Mouse (Mus musculus): ENCODE data around the gene Mier2.

Mier2 gene

GRCm38 (mm10) chr10:79554330-79555237 is at the start of gene Mier2:
Gene Mier2, minus strand, starts transcription at chr10:79555199.
- DNase-seq (ENCODE audit: low read depth, low spot score), result peak; percentile 69

DNA sequence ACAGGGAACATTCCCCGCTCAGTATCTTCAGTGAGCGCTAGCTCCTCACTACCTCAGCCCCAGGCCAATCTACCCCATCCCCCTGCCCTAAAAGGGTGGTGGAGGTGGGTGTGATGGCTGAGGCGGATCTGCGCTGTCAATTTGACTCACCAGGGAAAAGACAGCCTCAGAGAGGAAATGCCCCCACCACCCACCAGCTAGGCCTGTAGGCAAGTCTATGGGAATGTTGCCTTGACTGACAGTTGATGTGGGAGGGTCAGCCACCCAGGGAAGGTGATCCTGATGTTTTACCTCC is 42.9 kb upstream of the Mier2 start:
- DNase-seq (ENCODE audit: low read depth, low spot score), result no peak

DNA sequence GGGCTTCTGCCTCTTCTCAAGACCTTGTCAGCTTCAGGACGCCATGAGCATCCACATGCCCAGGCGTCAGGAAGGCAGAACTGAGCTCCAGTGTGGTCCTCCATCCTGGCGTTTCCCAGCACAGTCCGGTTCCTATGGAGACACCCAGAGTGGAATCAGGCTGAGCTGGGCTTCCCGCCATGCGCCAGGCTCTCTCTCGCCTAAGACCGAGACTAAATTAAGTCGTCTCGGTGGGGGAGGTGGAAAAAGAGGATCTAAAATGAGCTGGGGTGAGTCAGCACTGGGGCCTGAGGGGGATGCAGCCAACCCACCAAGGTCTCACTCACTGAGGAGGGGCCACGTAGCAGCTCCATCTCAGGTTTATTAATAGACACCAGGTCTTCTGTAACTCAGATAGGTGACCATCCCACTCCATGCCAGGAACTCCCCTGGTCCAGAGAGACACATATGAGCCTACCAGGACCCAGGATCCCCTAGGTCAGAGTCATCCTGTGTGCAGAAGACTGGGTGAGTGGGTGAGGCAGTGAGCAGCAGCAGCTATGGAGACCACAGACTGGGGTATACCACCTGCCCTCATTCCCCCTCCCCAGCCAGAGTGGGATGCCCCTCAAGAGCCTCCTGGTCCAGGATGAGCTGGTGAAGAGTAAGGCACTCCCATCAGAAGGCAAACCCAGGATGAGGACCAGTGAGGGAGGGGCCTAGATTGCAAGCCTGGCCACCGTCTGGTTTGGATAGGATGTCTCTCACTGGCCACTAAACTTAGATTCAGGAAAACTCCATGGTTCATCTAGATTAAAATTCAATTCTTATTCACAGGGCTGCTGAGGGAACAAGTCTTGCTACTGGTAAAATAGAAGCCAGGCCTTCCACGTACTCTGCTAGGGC is 42.3 kb upstream of the Mier2 start:
- no peak for DNase-seq (ENCODE audit: low read depth, low spot score)

- no peak for DNase-seq (ENCODE audit: low read depth, low spot score)
Observed at GRCm38 (mm10) chr10:79595590-79595929, 40.6 kb upstream of the Mier2 start.

- DNase-seq (ENCODE audit: low read depth, low spot score), result peak; percentile 86
Observed at GRCm38 (mm10) chr10:79594872-79595589, 40.0 kb upstream of the Mier2 start.

- no peak for DNase-seq (ENCODE audit: low read depth, low spot score)
Observed at GRCm38 (mm10) chr10:79594111-79594510, 39.1 kb upstream of the Mier2 start.

- DNase-seq (ENCODE audit: low read depth, low spot score), result no peak
Observed at GRCm38 (mm10) chr10:79590702-79591101, 35.7 kb upstream of the Mier2 start.

GRCm38 (mm10) chr10:79587752-79588126 is 32.7 kb upstream of the Mier2 start:
- no peak for DNase-seq (ENCODE audit: low read depth, low spot score)

DNA sequence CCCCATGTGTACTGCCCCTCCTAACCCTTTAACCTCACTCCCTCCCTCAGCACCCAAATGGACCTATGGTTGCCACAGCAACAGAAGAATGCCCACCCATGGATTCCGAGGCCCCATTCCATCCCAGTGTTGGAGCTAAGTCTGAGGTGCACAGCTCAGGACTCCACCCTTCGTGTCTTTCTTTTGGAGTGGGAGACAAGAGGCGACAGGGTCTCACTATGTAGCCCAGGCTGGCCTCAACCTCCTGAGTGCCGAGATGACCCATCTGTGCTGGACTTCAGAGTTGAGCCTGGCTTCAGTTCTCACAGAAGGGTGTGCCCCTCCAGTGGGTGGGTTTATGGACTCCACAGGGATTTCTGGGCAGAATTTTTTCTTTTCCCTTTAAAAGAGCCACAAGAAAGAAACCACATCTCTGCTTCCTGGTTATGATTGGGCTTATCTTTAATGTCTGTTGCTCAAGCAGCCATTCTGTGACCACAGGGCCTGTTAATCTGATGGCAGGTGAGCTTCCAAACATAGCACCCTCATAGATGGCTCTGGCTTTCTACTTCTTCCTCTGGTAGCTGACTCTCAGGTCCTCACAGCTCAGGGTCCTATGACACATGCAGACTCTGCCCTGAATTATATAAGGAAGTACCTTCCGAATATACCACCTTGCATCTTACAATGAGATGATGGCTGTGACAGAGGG is 32.2 kb upstream of the Mier2 start, which contains the start of gene Theg:
Theg (minus strand) TSS at position 271 of the 691 bp plus-strand sequence.
- no peak for DNase-seq (ENCODE audit: low read depth, low spot score)

- DNase-seq (ENCODE audit: low read depth, low spot score), result no peak
Observed at GRCm38 (mm10) chr10:79586243-79586642, 31.2 kb upstream of the Mier2 start.

GRCm38 (mm10) chr10:79585723-79586122 is 30.7 kb upstream of the Mier2 start:
- DNase-seq (ENCODE audit: low read depth, low spot score), result no peak

- DNase-seq (ENCODE audit: low read depth, low spot score), result no peak
Observed at GRCm38 (mm10) chr10:79585136-79585535, 30.1 kb upstream of the Mier2 start.

DNA sequence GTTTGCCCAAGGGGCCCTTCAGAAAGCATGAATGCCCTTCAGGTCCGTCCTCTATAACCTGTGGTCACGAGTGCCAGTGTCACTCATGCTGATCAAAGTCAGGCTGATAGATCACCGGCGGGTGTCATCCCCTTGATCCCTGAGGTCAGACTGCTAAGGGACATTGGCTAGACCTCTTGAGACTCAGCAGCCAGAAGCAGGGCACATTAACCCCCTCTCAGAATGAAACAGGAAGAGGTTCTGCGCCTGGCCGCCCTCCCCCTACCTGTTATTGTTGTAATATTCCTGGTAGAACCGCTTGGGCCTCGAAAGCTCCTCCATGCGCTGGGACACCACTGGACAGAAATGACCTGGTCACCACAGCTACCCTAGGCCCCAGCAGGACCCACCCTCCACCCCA is 29.4 kb upstream of the Mier2 start:
- no peak for DNase-seq (ENCODE audit: low read depth, low spot score)

DNA sequence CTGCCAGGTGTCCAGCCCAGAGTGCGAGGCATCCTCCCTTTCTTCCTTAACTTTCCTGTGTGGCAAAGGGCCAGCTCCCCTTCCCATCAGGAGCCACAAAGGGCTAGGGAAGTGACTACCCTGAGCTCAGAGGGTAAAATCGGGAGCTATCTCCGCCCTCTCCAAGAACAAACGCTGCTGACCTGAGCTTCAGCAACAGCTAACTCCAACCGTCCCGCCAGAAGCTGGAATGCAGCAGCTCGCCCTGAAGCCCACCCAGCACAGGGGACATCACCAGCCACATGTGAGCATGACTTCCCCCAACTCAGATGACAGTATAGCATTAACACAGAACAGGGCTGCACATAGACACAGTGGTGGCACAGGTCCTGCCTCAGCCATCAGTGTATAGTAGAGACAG is 29.0 kb upstream of the Mier2 start:
- no peak for DNase-seq (ENCODE audit: low read depth, low spot score)

GRCm38 (mm10) chr10:79581501-79581900 is 26.5 kb upstream of the Mier2 start:
- DNase-seq (ENCODE audit: low read depth, low spot score), result no peak

GRCm38 (mm10) chr10:79580811-79581210 is 25.8 kb upstream of the Mier2 start:
- DNase-seq (ENCODE audit: low read depth, low spot score), result peak; percentile 69

GRCm38 (mm10) chr10:79580356-79580755 is 25.4 kb upstream of the Mier2 start:
- no peak for DNase-seq (ENCODE audit: low read depth, low spot score)

DNA sequence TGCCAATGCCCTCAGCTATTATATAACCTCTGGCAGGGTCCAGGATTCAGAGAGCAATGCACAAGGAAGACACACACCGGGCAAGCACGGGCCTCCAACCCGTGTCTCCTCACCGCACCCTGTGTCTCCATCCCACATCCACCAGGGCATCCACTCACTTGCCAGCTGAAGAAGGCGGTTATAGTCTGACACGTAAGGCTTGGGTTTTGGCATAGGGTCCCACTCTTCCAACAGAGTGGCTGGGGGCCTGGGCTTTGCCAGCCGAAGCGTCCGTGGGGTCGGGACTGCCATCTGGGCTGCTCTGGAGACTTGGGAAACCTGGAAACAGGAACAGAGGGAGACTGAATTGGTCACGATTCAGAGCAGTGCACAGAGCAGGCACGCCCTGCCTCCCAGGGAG is 24.8 kb upstream of the Mier2 start:
- no peak for DNase-seq (ENCODE audit: low read depth, low spot score)

DNA sequence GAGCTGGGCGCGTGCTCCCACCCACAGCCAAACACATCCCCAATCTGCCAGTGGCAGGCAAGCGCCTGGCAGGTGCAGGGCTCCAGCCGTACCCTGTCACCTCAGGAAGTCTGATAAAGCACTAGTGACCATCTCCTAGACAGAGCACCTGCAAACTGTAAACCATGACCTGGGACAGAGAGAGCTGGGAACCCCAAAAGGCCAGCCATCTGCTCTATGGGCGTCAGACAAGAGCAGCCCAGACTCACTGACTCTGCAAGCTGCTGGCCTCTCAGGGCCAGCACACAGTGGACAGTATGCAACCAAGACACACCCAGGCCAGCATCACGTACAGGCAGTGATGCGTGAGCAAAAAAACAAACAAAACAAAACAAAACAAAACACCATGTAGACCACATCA is 23.9 kb upstream of the Mier2 start:
- no peak for DNase-seq (ENCODE audit: low read depth, low spot score)

DNA sequence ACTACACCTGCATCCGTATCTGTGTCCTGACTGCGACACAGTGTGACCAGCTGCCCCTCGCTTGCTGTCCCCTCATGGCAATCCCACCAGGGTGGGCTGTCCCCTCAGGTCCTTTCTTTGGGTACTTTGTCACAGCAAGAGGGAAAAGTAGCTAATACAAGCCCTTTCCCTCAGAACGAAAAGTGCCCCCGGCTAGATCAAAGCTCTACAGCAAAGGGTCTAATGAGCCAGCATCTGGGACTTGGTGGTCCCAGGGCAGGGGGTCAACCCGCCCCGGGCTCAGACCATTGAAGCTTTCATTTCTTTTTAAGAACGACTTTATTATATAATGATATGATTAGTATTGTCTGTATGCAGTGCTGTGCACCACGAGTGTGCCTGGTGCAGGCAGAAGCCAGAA is 23.3 kb upstream of the Mier2 start:
- no peak for DNase-seq (ENCODE audit: low read depth, low spot score)

DNA sequence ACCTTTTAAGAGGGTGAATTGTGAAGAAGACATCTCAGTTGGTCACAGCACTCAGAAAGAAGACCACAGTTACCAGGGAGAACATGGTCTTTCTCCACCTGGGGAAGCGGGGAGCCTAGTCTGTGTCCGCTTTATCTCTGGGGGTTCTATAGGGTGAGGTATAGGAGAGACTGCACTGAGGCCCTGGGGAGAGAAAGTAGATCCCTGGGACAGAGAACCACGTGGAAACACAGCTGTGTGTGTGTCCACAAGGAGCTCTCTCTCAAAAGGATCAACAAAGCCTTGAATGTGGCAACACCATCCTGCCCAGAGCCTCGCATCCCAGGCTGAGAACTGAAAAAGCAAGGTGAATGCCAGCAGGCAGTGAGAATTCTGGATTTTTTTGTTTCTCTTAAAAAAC is 22.4 kb upstream of the Mier2 start:
- no peak for DNase-seq (ENCODE audit: low read depth, low spot score)

GRCm38 (mm10) chr10:79575754-79576153 is 20.8 kb upstream of the Mier2 start:
- DNase-seq (ENCODE audit: low read depth, low spot score), result no peak

Data from mesoderm, embryonic 11.5 days (tissue).